Mouse (Mus musculus) G1E (cell line): ENCODE results near the gene Vstm4. TPM values are rescaled to one million over a fixed set of nuclear protein-coding genes. Genes with fewer than 3 reads are reported as not detected.

ENCODE experiments used
- ATAC-seq: 2 replicates; pipeline ENCODE4 v1.8.0; 2016; ENCODE audit warnings: mild to moderate bottlenecking; ENCODE audit not compliant: insufficient number of reproducible peaks, poor library complexity, low FRiP score, severe bottlenecking; ENCODE audit errors: extremely low read depth
- DNase-seq: peaks from one replicate; pipeline ENCODE4 v3.0.0; 2012; ENCODE audit warnings: low spot score
- H3K27me3 ChIP-seq: 2 replicates; pipeline ENCODE4 v1.6.1; 2012; ENCODE audit warnings: mild to moderate bottlenecking, low read length, inconsistent platforms; ENCODE audit not compliant: insufficient read depth
- H3K36me3 ChIP-seq: replicated peaks from 2 replicates; pipeline ENCODE3; 2012; ENCODE audit warnings: mild to moderate bottlenecking, inconsistent platforms
- H3K4me1 ChIP-seq: 2 replicates; pipeline ENCODE4 v1.6.1; 2012; ENCODE audit warnings: low read depth, low read length, inconsistent platforms, mixed read lengths; ENCODE audit not compliant: insufficient read depth
- H3K4me3 ChIP-seq: 2 replicates; pipeline ENCODE4 v1.5.1; 2012; ENCODE audit warnings: low read depth, mild to moderate bottlenecking, inconsistent platforms, low read length, moderate library complexity, mixed read lengths
- H3K9me3 ChIP-seq: replicated peaks from 2 replicates; pipeline ENCODE4 v1.6.1; 2012; ENCODE audit warnings: inconsistent platforms
- CTCF ChIP-seq: IDR thresholded peaks from 2 replicates; pipeline ENCODE4 v1.5.1; 2012; ENCODE audit warnings: low read depth, low read length, inconsistent platforms, mixed read lengths
- GATA1 ChIP-seq: IDR thresholded peaks from 2 replicates; pipeline ENCODE4 v1.6.1; 2012; ENCODE audit warnings: borderline replicate concordance, low read length, inconsistent platforms, mixed read lengths
- GATA2 ChIP-seq: IDR thresholded peaks from 2 replicates; pipeline ENCODE4 v1.6.1; 2012; ENCODE audit warnings: low read depth, low read length, inconsistent platforms, borderline replicate concordance
- POLR2AphosphoS5 ChIP-seq: IDR thresholded peaks from 2 replicates; pipeline ENCODE4 v1.6.1; 2012; ENCODE audit warnings: low read depth, low read length, inconsistent platforms; ENCODE audit not compliant: insufficient replicate concordance
- TAL1 ChIP-seq: conservative IDR thresholded peaks from 2 replicates; pipeline ENCODE4 v1.6.1; 2012; ENCODE audit warnings: low read depth, low read length, inconsistent platforms, mixed read lengths
- polyA plus RNA-seq: library from polyadenylated mRNA; stranded (reverse); fragments of >175 nt; gene quantifications from 2 replicates; pipeline ENCODE4 v1.2.3, GENCODE M21; 2012
- total RNA-seq, 2 experiments: library from RNA; stranded (forward) in 1 of 2; stranded (reverse) in 1 of 2; fragments of 200-1000 nt in 1 of 2; fragments of >200 nt in 1 of 2; fragmentation: Nextera tagmentation in 1 of 2; gene quantifications; 2 replicates each; pipeline ENCODE4 v1.2.3; 2014 to 2017

The Vstm4 gene
- total and polyA plus RNA-seq, 3 experiments = 0.05 TPM; not detected in 2

DNA sequence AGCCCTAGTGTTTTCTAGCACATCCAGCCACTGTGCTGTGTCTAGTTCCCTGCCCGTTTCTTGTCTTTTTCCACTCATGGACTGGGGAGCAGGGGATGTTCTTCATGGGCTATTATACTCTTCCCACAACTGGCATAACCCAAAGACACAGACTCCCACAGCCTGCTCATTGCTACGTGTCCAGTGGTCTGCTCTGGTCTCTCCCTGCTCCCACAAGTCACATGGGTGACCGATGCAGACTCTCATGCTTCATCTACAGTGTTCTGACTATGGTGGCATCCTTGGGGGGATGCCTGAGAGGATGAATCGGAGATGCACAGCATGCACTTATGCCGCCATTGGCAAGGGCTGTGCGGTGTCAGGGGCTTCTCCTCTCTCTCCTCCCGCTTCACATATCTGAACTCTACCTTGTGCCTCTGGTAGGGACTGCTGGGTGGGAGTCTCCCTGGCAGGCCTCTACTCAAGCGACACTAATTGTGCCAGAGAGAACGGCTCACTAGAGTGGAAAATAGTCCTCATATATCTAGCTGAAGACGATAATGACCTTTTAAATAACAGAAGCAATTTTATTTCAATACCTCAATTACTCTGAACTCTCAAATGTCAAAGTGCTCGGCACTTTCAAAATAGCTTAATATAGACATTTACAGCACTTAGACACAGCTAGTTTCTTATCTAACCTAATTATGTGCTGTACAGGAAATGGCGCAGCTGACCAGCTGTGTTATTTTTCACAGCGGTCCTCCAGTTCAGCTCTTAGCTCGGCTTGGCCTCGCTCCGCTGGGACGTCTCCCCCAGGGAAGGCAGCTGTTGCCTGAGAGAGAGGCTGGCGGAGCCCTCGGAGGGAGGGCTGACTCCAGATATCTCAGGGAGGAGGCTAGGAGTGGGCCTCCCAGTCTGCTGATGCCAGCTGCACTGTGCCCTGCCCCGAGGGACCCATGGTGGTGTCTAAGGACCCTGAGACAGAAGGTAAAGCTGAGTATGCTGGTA lies 94.1 kb downstream of the Vstm4 start:
- DNase-seq (no peak), ATAC-seq (no peak)
- Histone ChIP-seq H3K36me3 (no peaks in the 10 kb centered on the region), H3K4me3 (no peak overlapping the region), H3K9me3 (peaks cover 66% of the 10 kb centered on the region), H3K4me1 (no peaks in the 10 kb centered on the region), H3K27me3 (no peaks in the 10 kb centered on the region)
- TF ChIP-seq POLR2AphosphoS5 (no peak), GATA2 (no peak), TAL1 (no peak), GATA1 (no peak), CTCF (no peak)

- no peak for DNase-seq
- peaks cover 64% of the 10 kb centered on the region for H3K9me3 ChIP-seq
- no peak for ATAC-seq
- no peak for TF ChIP-seq GATA1
- TF ChIP-seq POLR2AphosphoS5 = no peak
- no peak for TF ChIP-seq CTCF
- TF ChIP-seq GATA2 = no peak
- TF ChIP-seq TAL1 = no peak
- no peaks in the 10 kb centered on the region for H3K4me1 ChIP-seq
- no peaks in the 10 kb centered on the region for H3K27me3 ChIP-seq
- H3K4me3 ChIP-seq = no peak overlapping the region
- no peaks in the 10 kb centered on the region for H3K36me3 ChIP-seq
These were observed 99.9 kb downstream of the Vstm4 start for GRCm38 (mm10) chr14:32956486-32956885.

DNA sequence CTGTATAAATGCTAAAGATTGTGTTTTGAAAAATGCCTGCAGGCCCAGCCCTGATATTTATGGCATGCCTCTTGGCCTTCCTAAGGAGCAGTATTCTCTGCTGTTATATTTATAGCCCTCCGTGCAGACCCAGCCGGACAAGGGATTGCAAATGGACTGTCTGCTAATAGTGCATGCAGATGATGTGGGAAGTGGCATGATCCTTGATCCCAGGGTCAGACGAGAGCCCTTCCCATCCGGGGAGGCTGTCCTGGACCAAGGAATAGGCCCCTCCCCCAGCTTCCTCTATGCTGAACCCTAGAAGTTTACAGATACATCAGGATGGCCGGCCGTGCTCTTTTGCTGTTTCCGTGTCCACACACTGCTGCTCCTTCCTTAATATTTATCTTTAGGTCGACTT lies 102.1 kb downstream of the Vstm4 start:
- no peak for DNase-seq
- Histone ChIP-seq H3K9me3 (peaks cover 62% of the 10 kb centered on the region), H3K4me1 (no peaks in the 10 kb centered on the region), H3K27me3 (no peaks in the 10 kb centered on the region), H3K36me3 (no peaks in the 10 kb centered on the region), H3K4me3 (no peak overlapping the region)
- ATAC-seq = no peak
- TF ChIP-seq GATA2 (no peak), TAL1 (no peak), POLR2AphosphoS5 (no peak), CTCF (no peak), GATA1 (no peak)

DNA sequence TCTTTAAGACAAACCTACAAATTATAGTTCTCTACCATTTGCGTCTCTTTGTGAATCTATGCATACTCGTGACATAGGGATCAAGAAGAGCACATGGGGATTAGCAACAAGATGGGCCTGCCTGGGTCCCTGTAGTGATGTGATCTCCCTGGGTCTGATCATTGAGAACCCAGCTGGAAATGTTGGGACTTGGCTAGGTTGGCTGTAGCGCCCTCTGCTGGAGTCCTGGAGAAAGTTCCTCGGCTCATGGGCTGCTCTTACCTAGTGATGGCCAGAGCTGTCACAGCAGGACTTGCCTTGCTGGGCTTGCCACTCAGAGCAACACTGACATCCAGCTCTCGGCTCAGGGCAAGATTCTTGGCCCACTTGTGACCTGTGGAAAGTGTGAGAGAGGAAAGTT lies 103.9 kb downstream of the Vstm4 start:
- H3K4me1 ChIP-seq = no peaks in the 10 kb centered on the region
- H3K4me3 ChIP-seq = no peak overlapping the region
- peaks cover 72% of the 10 kb centered on the region for H3K9me3 ChIP-seq
- no peak for TF ChIP-seq GATA2
- no peak for TF ChIP-seq GATA1
- no peak for TF ChIP-seq TAL1
- ATAC-seq = no peak
- no peak for DNase-seq
- no peaks in the 10 kb centered on the region for H3K27me3 ChIP-seq
- H3K36me3 ChIP-seq = no peaks in the 10 kb centered on the region

- no peak for ATAC-seq
- Histone ChIP-seq H3K4me3 (no peak overlapping the region), H3K36me3 (no peaks in the 10 kb centered on the region), H3K27me3 (no peaks in the 10 kb centered on the region), H3K4me1 (no peaks in the 10 kb centered on the region), H3K9me3 (peaks cover 62% of the 10 kb centered on the region)
- no peak for TF ChIP-seq POLR2AphosphoS5
- TF ChIP-seq GATA1 = no peak
- TF ChIP-seq GATA2 = no peak
- TF ChIP-seq CTCF = no peak
- TF ChIP-seq TAL1 = no peak
- no peak for DNase-seq
These were observed 108.2 kb downstream of the Vstm4 start for GRCm38 (mm10) chr14:32964742-32965141.

DNA sequence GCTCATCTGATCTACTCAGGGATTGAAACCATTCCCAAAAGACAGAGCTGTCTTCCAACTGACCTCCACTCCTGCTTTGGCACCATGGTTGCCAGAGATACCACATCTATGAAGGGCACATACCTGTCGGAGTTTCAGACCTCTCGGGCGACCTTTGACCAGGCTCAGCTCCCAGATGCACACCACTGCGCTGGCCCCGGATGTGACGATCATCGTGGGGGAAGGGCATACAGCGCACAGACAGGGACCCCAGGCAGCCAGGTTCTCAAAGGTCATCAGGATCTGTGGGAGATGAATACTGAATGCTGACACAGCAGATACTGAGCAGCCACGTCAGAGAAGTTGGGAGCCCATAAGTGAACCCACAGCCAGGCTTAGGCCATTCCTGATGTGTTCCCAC lies 114.1 kb downstream of the Vstm4 start:
- H3K27me3 ChIP-seq = no peaks in the 10 kb centered on the region
- no peaks in the 10 kb centered on the region for H3K36me3 ChIP-seq
- ATAC-seq = no peak

More for the DNA sequence above, 114.1 kb downstream of the Vstm4 start:
- Histone ChIP-seq H3K4me3 (no peak overlapping the region), H3K4me1 (no peaks in the 10 kb centered on the region), H3K9me3 (peaks cover 49% of the 10 kb centered on the region)
- TF ChIP-seq POLR2AphosphoS5 = no peak
- no peak for TF ChIP-seq TAL1
- TF ChIP-seq CTCF = no peak
- no peak for TF ChIP-seq GATA2
- no peak for DNase-seq
